Mouse (Mus musculus): ENCODE measurements around the gene Rassf8. TPM values are rescaled to one million over a fixed set of nuclear protein-coding genes. Genes with fewer than 3 reads are reported as not detected.

The Rassf8 gene
- total and polyA plus RNA-seq, 2 experiments from 2014 or later: 2.8 to 10.6 TPM

DNA sequence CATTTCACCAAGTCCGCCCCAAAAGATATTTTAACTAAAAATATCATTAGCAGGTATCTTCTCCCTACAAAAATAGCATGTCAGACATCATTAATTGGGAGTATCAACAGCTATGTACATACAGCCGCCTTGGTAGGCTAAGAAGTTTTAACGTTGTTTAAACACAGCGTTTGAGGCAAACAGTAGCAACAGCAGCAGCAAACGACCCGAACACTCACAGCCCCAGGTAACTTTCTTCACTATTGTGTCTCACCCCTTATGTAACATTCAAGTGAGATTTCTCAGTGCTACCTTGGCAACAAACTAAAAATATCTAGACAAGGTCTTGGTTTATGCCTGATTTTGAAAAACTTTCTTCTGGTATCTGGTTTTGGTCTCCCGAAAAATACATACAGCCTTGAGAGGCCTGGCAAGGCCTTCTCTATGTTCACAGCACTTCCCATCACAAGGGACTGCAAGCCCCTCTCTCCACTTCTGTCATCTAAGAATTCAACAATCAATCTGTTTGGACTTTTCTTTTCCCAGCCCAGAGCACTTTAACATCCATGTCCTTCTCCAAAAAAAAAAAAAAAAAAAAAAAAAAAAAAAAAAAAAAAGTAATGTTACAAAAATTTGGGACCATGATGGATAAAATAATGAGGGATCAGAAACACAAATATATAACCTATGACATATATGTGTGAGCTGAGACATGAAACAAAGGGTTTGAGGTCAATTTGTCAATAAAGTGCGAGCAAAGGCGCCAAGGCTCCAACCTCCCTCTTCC lies 115.1 kb downstream of the Rassf8 start:
- DNase-seq (no peak), ATAC-seq (no peak)
- 72% methylated on average over 9 of the region's 9 CpGs for WGBS
- Histone ChIP-seq H3K36me3 (ENCODE audit: insufficient read depth) (no peaks in the 10 kb centered on the region), H3K27ac (ENCODE audit: low read depth, low read length) (no peak overlapping the region), H3K27me3 (ENCODE audit: insufficient read depth, low read length) (peaks cover 16% of the 10 kb centered on the region; the same call in 1 of the 2 replicates), H3K4me1 (ENCODE audit: insufficient read depth) (0 out of 2 replicates have a peak, but pooled peaks cover 10% of the 10 kb centered on the region), H3K4me3 (ENCODE audit: low read depth, low read length) (no peak overlapping the region), H3K9me3 (ENCODE audit: low read length) (no peaks in the 10 kb centered on the region), H3K4me2 (ENCODE audit: low read depth) (peak overlapping the region; percentile 99), H3K9ac (no peak overlapping the region)
- TF ChIP-seq CTCF (IDR thresholded peaks at IDR 0.05; ENCODE audit: low read depth): no peak

DNA sequence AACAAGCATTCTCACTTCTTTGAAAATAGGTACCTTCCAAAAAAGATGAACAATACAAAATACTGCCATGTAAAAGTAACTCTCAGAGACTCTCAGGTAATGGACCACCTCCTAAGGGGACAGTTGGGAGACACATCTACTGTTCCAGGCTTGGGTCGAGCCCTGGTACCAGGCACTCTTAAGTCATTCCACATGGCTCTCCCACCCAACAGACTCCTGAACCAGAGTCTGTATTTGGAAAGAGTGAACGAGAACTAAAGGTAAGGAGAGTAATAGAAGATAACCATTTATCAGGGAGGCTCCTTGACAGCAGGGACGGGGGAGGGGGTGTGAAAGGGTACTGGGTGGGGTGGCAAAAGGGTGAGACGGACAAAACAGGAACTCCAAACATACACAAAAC lies 115.8 kb downstream of the Rassf8 start:
- 19% methylated on average over 4 of the region's 4 CpGs for WGBS
- no peak for DNase-seq
- no peak for ATAC-seq
- peak overlapping the region; percentile 99 for H3K4me2 ChIP-seq (ENCODE audit: low read depth)
- 0 out of 2 replicates have a peak, but pooled peaks cover 10% of the 10 kb centered on the region for H3K4me1 ChIP-seq (ENCODE audit: insufficient read depth)
- H3K9me3 ChIP-seq (ENCODE audit: low read length): no peaks in the 10 kb centered on the region
- H3K27ac ChIP-seq (ENCODE audit: low read depth, low read length): no peak overlapping the region
- peak overlapping the region; percentile 74; the same call in 1 of the 2 replicates for H3K9ac ChIP-seq
- peak overlapping the region; percentile 67 for H3K4me3 ChIP-seq (ENCODE audit: low read depth, low read length)
- TF ChIP-seq CTCF (IDR thresholded peaks at IDR 0.05; ENCODE audit: low read depth): no peak
- H3K27me3 ChIP-seq (ENCODE audit: insufficient read depth, low read length): peaks cover 16% of the 10 kb centered on the region; the same call in 1 of the 2 replicates
- H3K36me3 ChIP-seq (ENCODE audit: insufficient read depth): no peaks in the 10 kb centered on the region

DNA sequence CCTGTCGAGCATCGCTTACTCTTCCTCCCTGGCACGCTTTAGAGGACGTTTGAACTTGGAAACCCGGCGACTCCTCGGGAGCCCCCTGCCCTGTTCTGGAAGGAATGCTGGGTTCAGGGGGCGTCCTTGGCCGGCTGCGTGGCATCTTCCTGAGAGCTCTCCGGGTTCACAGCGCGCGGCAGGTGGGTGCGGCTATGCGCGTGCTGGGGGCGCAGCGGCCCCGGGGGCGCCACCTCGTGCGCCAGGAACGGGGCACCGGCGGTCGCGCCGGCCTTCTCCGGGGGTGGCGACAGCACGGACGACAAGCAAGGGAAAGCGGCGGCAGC lies 116.2 kb downstream of the Rassf8 start:
- Histone ChIP-seq H3K27ac (ENCODE audit: low read depth, low read length) (no peak overlapping the region), H3K9ac (peak overlapping the region; percentile 74), H3K9me3 (ENCODE audit: low read length) (no peaks in the 10 kb centered on the region), H3K4me2 (ENCODE audit: low read depth) (peak overlapping the region; percentile 99), H3K4me3 (ENCODE audit: low read depth, low read length) (peak overlapping the region; percentile 67), H3K27me3 (ENCODE audit: insufficient read depth, low read length) (peaks cover 19% of the 10 kb centered on the region), H3K4me1 (ENCODE audit: insufficient read depth) (0 out of 2 replicates have a peak, but pooled peaks cover 10% of the 10 kb centered on the region), H3K36me3 (ENCODE audit: insufficient read depth) (no peaks in the 10 kb centered on the region)
- TF ChIP-seq CTCF (IDR thresholded peaks at IDR 0.05; ENCODE audit: low read depth): 0 out of 2 replicates have a peak, but pooled peaks have one; percentile 2
- WGBS: 5% methylated on average over 35 of the region's 35 CpGs
- ATAC-seq (peak; percentile 1; the same call in 1 of the 2 replicates), DNase-seq (no peak)

GRCm38 (mm10) chr6:145863065-145863971 lies 116.8 kb downstream of the Rassf8 start:
- H3K36me3 ChIP-seq (ENCODE audit: insufficient read depth): no peaks in the 10 kb centered on the region
- 0 out of 2 replicates have a peak, but pooled peaks have one; percentile 0 for TF ChIP-seq CTCF (IDR thresholded peaks at IDR 0.05; ENCODE audit: low read depth)
- H3K4me3 ChIP-seq (ENCODE audit: low read depth, low read length): peak overlapping the region; percentile 67
- peak overlapping the region; percentile 74 for H3K9ac ChIP-seq
- peaks cover 21% of the 10 kb centered on the region for H3K27me3 ChIP-seq (ENCODE audit: insufficient read depth, low read length)
- 0 out of 2 replicates have a peak, but pooled peaks cover 10% of the 10 kb centered on the region for H3K4me1 ChIP-seq (ENCODE audit: insufficient read depth)
- WGBS: under 1% methylated on average over 100 of the region's 105 CpGs
- H3K4me2 ChIP-seq (ENCODE audit: low read depth): peak overlapping the region; percentile 99
- no peaks in the 10 kb centered on the region for H3K9me3 ChIP-seq (ENCODE audit: low read length)
- H3K27ac ChIP-seq (ENCODE audit: low read depth, low read length): peak overlapping the region; percentile 62
- DNase-seq (peak; percentile 80), ATAC-seq (peak; percentile 75)

- Histone ChIP-seq H3K36me3 (ENCODE audit: insufficient read depth) (no peaks in the 10 kb centered on the region), H3K9ac (peak overlapping the region; percentile 74; the same call in 1 of the 2 replicates), H3K4me3 (ENCODE audit: low read depth, low read length) (peak overlapping the region; percentile 67), H3K27ac (ENCODE audit: low read depth, low read length) (0 out of 2 replicates have a peak overlapping the region, but pooled peaks have one; percentile 62), H3K9me3 (ENCODE audit: low read length) (no peaks in the 10 kb centered on the region), H3K27me3 (ENCODE audit: insufficient read depth, low read length) (peaks cover 21% of the 10 kb centered on the region), H3K4me2 (ENCODE audit: low read depth) (peak overlapping the region; percentile 99), H3K4me1 (ENCODE audit: insufficient read depth) (0 out of 2 replicates have a peak, but pooled peaks cover 10% of the 10 kb centered on the region)
- no peak for TF ChIP-seq CTCF (IDR thresholded peaks at IDR 0.05; ENCODE audit: low read depth)
- no peak for DNase-seq
- 2% methylated on average over 8 of the region's 8 CpGs for WGBS
- no peak for ATAC-seq
These were observed 117.6 kb downstream of the Rassf8 start for GRCm38 (mm10) chr6:145864171-145864570.

DNA sequence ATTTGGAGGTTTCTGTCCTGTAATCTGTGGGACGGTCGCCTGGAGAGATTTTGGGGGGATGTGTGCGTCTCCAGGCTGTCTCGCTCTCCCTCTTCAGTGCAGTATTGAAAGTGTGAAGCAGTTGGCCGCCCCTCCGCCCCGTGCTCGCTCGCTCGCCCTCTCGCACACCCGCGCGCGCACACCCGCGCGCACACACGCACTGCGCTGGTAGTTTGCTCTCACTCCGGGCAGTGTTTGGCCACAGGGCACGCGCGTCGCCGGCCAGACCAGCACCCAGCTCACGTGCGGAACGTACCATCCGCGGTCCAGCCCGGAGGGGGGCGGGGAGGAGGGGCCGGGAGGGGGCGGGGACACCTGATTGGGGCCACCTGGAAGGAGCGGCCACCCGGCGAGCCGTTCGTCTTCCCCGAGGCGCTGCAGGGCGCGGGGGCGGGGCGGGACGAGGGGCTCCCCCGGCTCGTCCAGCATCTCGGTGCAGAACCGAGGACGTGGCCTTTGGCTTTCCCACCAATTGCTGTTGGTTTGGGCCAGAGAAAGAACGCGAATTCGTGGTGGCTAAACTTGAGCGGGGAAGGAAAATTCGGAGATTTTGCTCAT lies 118.8 kb downstream of the Rassf8 start, which contains the start of gene Bhlhe41:
Gene Bhlhe41 (minus strand): TSS at position 270 of the 597 bp plus-strand sequence.
- WGBS: 1% methylated on average over 56 of the region's 57 CpGs
- peak within 1 kb of the TSS; percentile 51 for H3K9ac ChIP-seq

More for the DNA sequence above, 118.8 kb downstream of the Rassf8 start, which contains the start of gene Bhlhe41:
- Histone ChIP-seq H3K4me3 (ENCODE audit: low read depth, low read length) (peak within 1 kb of the TSS; percentile 67), H3K27ac (ENCODE audit: low read depth, low read length) (peak within 1 kb of the TSS; percentile 60), H3K9me3 (ENCODE audit: low read length) (no peaks in the 10 kb centered on the region), H3K27me3 (ENCODE audit: insufficient read depth, low read length) (peaks cover 21% of the 10 kb centered on the region), H3K4me2 (ENCODE audit: low read depth) (peak within 1 kb of the TSS; percentile 99), H3K36me3 (ENCODE audit: insufficient read depth) (no peaks in the 10 kb centered on the region), H3K4me1 (ENCODE audit: insufficient read depth) (0 out of 2 replicates have a peak, but pooled peaks cover 10% of the 10 kb centered on the region)
- no peak for TF ChIP-seq CTCF (IDR thresholded peaks at IDR 0.05; ENCODE audit: low read depth)
- ATAC-seq (peak; percentile 42), DNase-seq (peak; percentile 58)

All from forebrain, postnatal 0 days (tissue).